Mouse (Mus musculus): Measurements from ENCODE around the gene Abcc10. TPM values are rescaled to one million over a fixed set of nuclear protein-coding genes. Genes with fewer than 3 reads are reported as not detected.
A peak's percentile ranks its signal among the peaks of the same experiment; 100 is the strongest.

Gene Abcc10
- total RNA-seq (2021), result 1 to 10 TPM; 6.8 to 7.0 TPM
- long read RNA-seq, experiment 1, full-length matches to known transcripts, result 4 of 7 reads
- long read RNA-seq, experiment 1, partial matches to known transcripts, result 1 of 7 reads
- long read RNA-seq, experiment 1, other reads (novel, unspliced or antisense), result 2 of 7 reads
- long read RNA-seq, experiment 2, partial matches to known transcripts, result 5 of 8 reads
- long read RNA-seq, experiment 2, other reads (novel, unspliced or antisense), result 2 of 8 reads

DNA sequence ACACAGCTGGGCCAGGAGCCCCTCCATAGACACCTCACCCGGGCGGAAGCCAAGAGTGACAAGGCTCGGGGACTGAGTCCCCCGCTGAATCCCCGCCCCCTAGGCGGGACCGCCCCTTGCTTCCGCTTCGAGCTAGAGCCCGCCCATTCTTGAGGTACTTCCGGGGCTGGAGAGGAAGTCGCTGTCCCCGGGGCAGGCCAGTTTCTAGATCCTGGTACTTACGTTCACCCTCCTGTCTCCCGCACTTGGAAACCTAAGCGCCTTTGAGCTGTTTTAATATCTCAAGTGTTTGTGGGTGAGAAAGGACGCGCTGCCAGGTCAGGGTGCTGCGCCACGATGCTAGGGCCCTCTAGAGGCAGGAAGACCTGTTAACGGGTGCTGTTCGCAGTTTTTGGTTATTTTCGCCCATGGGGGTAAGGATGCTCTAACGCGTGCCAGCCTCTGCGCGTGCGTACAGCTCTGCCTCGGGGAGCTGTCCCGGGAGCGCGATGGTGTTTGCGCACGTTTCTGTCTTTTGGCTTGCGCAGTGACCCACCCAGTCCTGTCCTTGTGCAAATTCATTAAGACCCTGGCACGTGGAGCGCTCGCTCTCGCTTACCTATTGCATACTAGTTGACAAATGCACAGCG is at the start of gene Abcc10:
Gene Abcc10, minus strand, starts transcription at position 447 of the 629 bp plus-strand sequence.
- peak; percentile 94 for DNase-seq (ENCODE audit: low spot score in 2 of 2)

DNA sequence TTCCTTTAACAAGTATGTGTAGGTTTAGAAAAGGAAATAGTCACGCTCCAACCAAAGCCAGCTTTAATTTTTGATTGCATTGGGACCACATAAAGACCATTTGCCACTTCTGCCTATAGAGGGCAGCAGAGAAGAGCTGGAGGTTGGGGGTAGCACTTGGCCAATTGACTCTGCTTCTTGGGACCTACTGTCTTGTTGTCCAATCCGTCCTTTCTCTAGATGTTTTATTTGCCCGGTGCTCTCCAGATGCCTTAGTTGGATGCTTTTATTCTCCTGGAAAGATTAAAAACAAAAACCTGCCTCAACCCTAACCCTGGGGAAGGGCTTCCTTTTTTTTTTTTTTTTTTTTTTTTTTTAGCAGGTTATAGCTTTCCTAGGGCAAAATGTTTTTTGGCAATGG is 43.6 kb upstream of the Abcc10 start:
- peak; percentile 26 to 35 for DNase-seq (ENCODE audit: low spot score in 2 of 2)

- no peak for DNase-seq (ENCODE audit: low spot score in 2 of 2)
These were observed 23.0 kb upstream of the Abcc10 start for GRCm38 (mm10) chr17:46351026-46351700.

GRCm38 (mm10) chr17:46341208-46341607 is 13.1 kb upstream of the Abcc10 start:
- DNase-seq (ENCODE audit: low spot score in 2 of 2), result no peak

DNA sequence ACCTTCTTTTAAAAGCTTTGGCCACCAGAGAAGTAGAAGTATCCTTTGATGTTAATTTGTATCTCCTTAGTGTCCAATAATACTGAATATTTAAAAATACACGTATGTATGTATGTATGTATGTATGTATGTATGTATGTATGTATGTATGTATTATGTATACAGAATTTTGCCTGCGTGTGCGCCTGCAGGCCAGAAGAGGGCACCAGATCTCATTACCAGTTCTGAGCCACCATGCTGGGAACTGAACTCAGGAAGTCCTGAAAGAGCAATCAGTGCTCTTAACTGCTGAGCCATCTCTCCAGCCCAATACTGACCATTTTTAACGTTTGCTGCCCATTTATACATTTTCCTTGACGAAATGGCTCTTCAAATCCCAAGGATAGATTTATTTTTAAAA is 8.3 kb upstream of the Abcc10 start:
- DNase-seq (ENCODE audit: low spot score in 2 of 2), result no peak

- no peak for DNase-seq (ENCODE audit: low spot score in 2 of 2)
These were observed 571 bp upstream of the Abcc10 start for GRCm38 (mm10) chr17:46328723-46329122.

- DNase-seq (ENCODE audit: low spot score in 2 of 2), result no peak
These were observed 693 bp downstream of the Abcc10 start for GRCm38 (mm10) chr17:46327413-46327905.

GRCm38 (mm10) chr17:46322046-46322823 is 5.9 kb downstream of the Abcc10 start:
- no peak for DNase-seq (ENCODE audit: low spot score in 2 of 2)

DNA sequence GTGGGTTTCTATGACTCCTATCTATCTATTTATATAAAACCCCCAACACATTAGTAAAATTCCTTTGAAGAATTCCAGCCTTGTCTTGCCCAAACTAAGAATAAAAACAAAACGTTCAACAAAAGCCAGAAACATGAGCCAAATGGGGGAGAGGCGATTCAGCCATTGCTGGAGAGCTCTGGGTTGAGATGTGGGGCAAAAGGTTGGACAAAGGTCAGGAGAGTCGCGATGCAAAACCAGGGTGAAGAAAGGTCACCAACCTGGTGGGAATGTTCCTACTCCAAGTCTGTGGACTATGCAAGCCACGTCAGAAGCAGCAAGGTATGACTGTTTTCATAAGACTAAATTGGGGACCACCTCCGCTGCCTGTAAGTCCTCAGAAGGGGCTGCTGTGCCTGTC is 7.7 kb downstream of the Abcc10 start:
- no peak for DNase-seq (ENCODE audit: low spot score in 2 of 2)

DNA sequence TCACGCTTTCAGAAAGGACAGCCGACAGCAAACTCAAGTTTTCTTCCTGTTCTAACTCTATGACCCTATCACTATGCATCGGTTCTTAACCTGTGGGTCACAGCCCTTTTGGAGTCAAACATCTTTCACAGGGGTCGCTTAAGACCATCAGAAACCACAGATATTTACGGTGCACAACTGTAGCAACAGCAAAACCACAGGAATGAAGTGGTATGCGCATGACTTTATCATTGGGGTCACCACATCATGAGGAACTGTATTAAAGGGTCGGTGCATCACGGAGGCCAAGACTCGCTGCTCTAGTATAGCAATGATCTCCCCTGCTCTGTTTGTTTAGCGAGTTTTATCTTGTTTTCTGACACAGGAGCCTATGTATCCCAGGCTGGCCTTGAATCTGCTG is 12.3 kb downstream of the Abcc10 start:
- DNase-seq (ENCODE audit: low spot score in 2 of 2), result peak in 1 of 2 experiments; percentile 3

DNA sequence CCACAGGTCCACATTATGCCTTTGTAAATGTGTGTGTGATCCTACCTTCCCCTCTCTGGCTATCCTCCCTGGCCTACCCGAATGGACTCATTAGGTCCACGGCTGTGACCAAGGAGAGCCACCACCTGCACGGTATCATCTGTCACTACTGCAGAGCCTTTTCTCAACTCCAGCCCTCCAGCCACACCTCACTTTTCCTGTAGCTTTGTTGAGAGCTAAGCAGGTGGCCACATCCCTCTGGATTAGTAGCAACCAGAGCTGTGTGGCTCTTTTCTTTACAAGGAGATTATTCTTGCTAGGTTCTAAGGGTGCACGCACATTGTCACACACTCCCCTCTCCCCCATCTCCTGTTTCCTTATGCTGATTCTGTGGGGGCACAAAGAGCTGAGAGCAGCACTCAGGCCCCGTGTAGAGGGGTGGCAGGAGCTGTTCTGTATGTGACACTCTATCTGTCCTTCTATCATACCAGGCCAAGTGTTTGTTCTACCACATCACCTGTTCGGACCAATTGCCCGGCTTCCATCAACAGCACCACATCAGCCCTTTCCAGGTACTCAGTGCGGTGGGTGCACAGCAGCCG is 14.9 kb downstream of the Abcc10 start:
- peak in 1 of 2 experiments; percentile 7 for DNase-seq (ENCODE audit: low spot score in 2 of 2)

- peak in 1 of 2 experiments; percentile 6 for DNase-seq (ENCODE audit: low spot score in 2 of 2)
These were observed 17.6 kb downstream of the Abcc10 start for GRCm38 (mm10) chr17:46310515-46310914.

DNA sequence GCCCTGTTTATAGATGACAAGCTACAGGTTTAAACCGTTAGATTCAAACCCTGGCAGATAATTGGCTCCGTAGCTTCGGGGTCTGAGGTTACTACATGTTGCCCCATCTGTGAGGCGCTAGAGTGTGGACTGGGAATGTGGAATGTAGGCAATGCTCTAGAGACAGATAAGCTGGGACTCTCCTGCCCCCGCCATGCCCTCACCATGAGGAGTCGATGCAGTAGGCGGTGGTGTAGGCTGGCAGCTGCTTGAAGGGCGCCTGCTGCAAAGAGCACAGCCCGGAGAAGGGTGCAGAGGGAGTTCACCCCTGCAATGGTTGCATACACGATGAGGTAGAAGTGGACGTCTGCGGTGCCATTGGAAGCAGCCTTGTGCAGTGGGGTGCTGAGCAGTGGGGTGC is 18.3 kb downstream of the Abcc10 start:
- DNase-seq (ENCODE audit: low spot score in 2 of 2), result peak in 1 of 2 experiments; percentile 11

DNA sequence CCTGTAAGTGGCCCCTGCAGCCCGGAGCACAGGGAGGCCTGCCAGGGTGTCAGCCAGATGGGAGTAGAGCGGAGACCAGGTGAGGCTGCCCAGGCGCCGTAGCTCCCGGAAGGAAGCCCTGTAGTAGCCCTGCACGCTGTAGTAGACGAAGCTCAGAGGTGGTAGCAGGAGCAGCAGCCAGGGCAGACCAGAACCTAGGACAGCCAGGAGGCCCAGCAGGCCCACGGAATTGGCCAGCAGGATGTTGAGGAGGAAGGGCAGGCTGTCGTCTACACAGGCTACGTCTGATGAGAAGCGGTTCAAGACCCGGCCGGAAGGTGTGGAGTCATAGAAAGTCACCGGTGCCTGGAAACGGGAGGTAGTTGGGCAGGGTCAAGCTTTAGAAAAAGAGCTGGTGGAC is 21.2 kb downstream of the Abcc10 start:
- DNase-seq (ENCODE audit: low spot score in 2 of 2), result peak in 1 of 2 experiments; percentile 15

GRCm38 (mm10) chr17:46304184-46304583 is 24.0 kb downstream of the Abcc10 start:
- DNase-seq (ENCODE audit: low spot score in 2 of 2), result peak in 1 of 2 experiments; percentile 18

DNA sequence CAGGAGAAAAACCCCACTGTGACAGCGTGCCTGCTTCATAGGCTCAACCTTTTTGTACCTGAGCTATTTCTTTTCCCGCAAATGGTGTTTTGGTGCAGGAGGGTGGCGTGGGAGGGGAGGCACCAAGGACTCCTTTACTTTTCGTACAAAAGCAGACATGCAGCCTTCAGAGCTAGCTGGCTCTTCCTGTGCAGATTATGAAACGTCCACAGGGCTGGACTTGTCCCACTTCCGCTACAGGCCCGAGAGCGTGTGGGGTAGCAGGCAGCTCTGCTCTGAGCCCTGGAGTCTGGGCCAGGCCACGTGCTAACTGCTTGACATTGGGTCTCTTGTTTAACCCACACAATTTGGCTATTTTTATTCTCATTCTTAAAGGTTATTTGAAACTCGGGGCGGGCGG is 26.3 kb downstream of the Abcc10 start:
- no peak for DNase-seq (ENCODE audit: low spot score in 2 of 2)

DNA sequence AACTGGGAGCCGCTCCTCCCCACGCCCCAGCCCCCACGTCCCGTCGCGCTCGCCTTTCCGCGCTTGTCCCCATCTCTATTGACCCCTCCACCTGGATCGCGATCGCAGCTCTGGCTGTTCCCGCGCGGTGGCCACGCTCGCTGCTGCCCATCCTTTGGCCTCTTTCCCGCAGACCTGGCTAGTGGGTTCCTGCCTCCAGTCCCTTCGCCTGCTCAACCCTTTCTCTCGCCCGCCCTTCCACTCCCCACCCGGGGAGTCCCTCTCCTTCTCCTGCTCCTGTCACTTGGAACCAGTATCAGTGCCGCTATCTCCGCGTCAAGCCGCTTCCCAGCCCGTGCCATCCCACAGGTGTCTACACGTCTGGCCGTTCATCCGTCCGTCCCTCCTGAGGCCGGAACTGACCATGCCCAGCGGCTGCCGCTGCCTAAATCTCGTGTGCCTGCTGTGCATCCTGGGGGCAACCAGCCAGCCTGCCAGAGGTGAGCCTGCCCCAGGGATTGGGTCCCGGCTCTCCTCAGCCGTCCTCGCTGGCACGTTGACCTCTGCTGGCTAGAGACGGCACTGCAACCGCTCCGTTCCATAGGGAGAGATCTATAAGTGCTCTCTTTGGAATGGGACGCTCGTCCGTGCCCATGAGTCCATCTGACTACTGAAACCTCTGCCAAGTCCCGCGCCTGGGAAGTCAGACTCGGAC is 29.8 kb downstream of the Abcc10 start:
- peak; percentile 85 for DNase-seq (ENCODE audit: low spot score in 2 of 2)

DNA sequence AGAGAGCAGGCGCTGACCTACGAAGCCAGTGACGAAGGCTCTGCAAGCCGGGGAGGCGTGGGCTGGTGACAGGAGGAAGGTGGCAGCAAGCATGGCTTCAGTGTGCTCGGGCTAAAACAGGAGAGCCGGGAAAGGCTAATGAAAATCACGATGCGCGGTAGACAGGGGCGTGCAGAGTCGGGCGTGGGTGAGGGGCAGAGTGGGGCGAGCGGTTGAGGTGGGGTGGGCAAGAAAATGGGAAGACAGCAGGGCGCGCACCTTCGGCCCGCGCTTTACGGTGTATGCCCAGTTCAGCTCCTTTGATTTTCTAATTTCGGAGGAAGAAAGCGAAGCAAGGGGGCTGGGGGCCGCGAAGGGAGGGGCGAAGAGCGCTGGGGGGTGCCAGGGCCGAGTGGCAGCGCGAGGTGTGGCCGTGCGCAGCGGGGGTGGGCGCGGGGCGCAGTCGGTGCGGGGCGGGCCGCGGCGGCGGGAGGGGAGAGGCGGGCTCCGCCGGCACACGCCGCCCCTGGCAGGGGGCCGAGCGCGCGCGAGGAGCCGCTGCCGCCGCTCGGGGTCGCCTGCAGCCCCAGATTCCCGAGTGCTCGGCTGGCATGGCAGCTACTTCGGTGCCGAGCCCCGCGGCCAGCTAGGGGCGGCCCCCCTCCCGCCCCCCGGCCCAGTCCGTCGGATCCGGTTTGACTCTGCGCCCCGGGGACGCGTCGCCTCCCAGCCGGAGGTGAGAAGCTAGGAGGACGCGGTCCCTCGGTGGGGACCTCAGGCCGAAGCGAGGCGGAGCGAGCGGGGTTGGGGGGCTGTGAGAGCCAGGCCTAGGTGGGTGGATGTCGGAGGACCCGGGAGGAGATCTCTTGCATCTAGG is 30.6 kb downstream of the Abcc10 start, which contains the start of gene Dlk2:
Gene Dlk2, plus strand, starts transcription at position 58 of the 856 bp plus-strand sequence.
- DNase-seq (ENCODE audit: low spot score in 2 of 2), result no peak

- no peak for DNase-seq (ENCODE audit: low spot score in 2 of 2)
These were observed 31.2 kb downstream of the Abcc10 start for GRCm38 (mm10) chr17:46297028-46297363.

Data from adrenal gland, adult 18-20 months (tissue).